Mouse (Mus musculus): Measurements from ENCODE around the gene Gabrb2.

GRCm38 (mm10) chr11:42651572-42651971 is 232.0 kb downstream of the Gabrb2 start:
- TF ChIP-seq CTCF (IDR thresholded peaks at IDR 0.05; ENCODE audit: low read depth, low read length) (no peak), POLR2A (IDR thresholded peaks at IDR 0.05; ENCODE audit: borderline replicate concordance, low read depth, low read length) (no peak)

Data from bone marrow macrophage, adult 2 months (primary cell).